Mouse (Mus musculus): Measurements from ENCODE around the gene Zfp326.

The Zfp326 gene

GRCm38 (mm10) chr5:105867427-105867826, 8.9 kb upstream of the Zfp326 start:
- DNase-seq (ENCODE audit: low read depth, low spot score): no peak

- no peak for DNase-seq (ENCODE audit: low read depth, low spot score)
Measured at GRCm38 (mm10) chr5:105867841-105868447, 8.4 kb upstream of the Zfp326 start.

- DNase-seq (ENCODE audit: low read depth, low spot score): peak; percentile 67
Measured at GRCm38 (mm10) chr5:105868593-105868992, 7.8 kb upstream of the Zfp326 start.

GRCm38 (mm10) chr5:105869739-105870138, 6.6 kb upstream of the Zfp326 start:
- DNase-seq (ENCODE audit: low read depth, low spot score): no peak

GRCm38 (mm10) chr5:105871140-105871539, 5.2 kb upstream of the Zfp326 start:
- no peak for DNase-seq (ENCODE audit: low read depth, low spot score)

GRCm38 (mm10) chr5:105872176-105872575, 4.2 kb upstream of the Zfp326 start:
- no peak for DNase-seq (ENCODE audit: low read depth, low spot score)

- no peak for DNase-seq (ENCODE audit: low read depth, low spot score)
Measured at GRCm38 (mm10) chr5:105872916-105873315, 3.4 kb upstream of the Zfp326 start.

- no peak for DNase-seq (ENCODE audit: low read depth, low spot score)
Measured at GRCm38 (mm10) chr5:105873774-105874173, 2.6 kb upstream of the Zfp326 start.

DNA sequence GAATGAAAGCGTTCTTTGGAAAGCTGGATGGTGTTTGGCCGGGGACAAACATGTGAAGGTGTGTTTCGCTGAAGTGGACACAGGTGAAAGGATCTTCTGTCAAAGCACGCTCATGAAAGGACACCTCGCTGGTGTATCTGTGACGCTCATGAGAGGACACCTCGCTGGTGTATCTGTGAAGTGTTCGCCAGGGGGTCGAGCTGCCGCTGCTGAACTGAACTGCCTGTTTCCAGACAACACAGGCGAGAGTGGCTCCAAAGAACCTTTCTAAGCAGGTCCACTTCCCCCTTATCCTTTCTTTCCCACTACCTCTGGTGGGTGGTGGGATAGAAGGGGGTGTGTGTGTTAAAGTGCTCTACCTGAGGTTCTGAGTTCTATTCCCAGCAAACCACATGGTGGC, 1.9 kb upstream of the Zfp326 start:
- DNase-seq (ENCODE audit: low read depth, low spot score): no peak

- no peak for DNase-seq (ENCODE audit: low read depth, low spot score)
Measured at GRCm38 (mm10) chr5:105876925-105877774, 785 bp downstream of the Zfp326 start.

DNA sequence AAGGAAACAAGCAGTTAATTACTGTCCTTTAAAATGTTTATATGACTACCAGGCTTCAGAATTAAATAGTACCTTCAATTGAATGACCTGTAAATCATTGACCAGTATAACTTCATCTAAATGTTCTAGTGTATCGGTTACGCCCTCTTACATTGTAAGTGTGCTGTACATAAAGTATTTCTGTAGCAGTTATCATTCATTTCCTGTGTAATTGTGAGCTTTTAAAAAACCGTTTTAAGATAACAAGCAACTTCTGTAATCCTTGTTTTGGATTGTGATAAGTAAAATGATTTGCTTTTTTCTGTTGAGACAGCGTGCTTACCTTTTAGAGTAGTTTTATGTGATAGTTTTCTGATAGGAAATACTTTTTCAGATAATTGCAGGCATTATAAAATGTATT, 11.0 kb downstream of the Zfp326 start:
- no peak for DNase-seq (ENCODE audit: low read depth, low spot score)

DNA sequence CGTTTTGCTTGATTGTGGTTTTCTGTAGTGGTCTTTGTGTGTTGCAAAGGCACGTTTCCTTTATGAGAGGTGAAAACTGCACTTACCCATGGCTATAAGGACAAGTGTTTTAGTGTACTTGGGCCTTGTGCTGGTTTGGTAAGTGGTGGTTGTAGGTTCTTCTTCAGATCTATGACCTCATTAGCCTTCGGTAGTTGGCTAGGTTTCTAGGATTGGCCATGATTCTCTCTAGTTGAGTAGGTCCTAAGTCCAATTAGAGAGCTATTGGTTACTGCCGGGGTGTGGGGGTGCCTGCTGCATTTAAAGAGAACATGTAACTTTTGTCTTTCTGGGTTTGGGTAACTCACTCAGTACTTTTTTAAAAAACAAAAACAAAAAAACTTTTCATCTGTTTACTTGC, 21.8 kb downstream of the Zfp326 start:
- DNase-seq (ENCODE audit: low read depth, low spot score): no peak

DNA sequence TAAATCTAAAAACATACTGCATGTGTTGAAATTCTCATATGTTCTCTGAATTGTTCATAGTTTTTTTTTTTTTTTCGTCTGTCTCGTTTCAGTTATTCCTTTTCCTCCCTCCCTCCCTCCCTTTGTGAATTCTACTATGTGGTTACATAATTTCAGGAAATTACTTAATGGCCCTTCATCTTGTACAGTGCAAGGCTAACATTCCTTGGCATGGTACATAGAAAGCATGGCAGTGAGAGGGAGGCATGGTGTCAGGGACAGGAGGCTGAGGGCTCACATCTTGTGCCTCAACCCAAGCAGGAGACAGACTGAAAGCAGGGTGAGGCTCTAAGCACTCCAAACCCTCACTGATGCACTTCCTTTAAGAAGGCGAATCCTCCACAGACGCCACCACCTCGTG, 32.8 kb downstream of the Zfp326 start:
- DNase-seq (ENCODE audit: low read depth, low spot score): no peak

- no peak for DNase-seq (ENCODE audit: low read depth, low spot score)
Measured at GRCm38 (mm10) chr5:105909671-105910070, 33.3 kb downstream of the Zfp326 start.

DNA sequence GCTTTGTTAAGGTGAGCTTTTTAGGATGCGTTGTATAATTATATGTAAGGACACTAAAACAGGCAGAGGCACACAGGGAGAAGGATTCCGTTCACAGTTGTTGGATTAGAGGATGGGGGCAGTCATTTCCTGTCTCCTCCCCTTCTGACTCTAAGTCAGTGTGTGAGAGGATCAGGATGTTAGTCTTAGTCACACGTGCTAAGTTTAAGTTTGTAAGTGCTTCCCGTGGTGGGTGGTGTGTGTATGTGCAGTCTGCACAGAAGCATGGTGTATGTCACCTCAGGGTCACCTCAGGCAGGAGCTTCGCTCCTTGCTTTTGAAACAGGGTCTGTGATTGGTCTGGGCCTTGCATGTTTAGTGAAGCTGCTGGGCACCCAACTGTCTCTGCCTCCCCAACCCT, 35.1 kb downstream of the Zfp326 start:
- no peak for DNase-seq (ENCODE audit: low read depth, low spot score)

- no peak for DNase-seq (ENCODE audit: low read depth, low spot score)
Measured at GRCm38 (mm10) chr5:105917398-105917797, 41.0 kb downstream of the Zfp326 start.

DNA sequence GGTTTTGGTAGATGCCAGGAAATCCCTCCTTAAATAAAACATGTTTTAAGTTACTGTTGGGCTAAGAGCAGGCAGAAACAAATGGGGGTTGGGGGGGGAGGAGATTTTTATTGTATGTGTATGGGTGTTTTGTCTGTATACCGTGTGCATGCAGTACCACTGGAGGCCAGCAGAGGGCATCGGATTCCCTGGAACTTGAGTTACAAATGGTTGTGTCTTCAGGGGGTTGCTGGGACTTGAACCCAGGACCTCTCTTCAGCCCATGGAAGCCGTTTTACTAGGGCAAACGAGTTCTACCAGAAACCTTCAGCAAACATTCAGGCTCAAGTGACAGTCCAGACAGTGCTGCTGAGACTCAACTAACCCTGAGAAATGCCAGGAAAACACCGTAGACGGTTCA, 41.9 kb downstream of the Zfp326 start:
- DNase-seq (ENCODE audit: low read depth, low spot score): no peak

DNA sequence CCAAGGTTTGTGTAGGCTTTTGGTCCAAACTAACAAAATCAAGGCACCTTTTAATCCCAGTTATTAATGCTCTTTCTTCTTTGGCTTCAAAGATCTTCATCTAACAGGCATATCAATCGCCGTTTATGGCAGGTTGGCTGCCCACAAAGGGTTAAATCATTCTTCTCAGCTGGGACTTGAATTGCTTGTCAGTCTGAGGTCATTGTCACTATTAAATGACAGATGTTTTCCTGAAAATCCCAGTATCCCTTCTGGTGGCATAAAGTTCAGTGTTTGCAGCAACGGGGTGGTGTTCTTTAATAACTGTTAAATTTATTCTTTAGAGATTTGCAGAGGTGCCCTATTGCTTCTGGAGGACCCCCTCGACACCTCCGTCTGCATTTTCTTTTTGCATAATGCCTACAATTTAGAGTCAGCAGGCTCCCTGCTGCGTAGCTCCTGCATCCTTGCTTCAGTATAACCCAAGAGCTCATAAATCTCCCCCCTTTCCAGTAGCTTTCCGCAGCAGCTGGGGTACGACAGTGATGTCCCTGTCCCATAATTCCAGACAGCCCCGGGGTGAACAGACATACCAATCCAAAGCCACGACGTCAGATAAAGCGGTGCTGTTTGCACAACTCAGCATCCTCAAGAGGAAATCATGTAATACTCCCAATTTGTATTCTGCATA, 46.6 kb downstream of the Zfp326 start:
- no peak for DNase-seq (ENCODE audit: low read depth, low spot score)

GRCm38 (mm10) chr5:105924347-105924746, 48.0 kb downstream of the Zfp326 start:
- no peak for DNase-seq (ENCODE audit: low read depth, low spot score)

DNA sequence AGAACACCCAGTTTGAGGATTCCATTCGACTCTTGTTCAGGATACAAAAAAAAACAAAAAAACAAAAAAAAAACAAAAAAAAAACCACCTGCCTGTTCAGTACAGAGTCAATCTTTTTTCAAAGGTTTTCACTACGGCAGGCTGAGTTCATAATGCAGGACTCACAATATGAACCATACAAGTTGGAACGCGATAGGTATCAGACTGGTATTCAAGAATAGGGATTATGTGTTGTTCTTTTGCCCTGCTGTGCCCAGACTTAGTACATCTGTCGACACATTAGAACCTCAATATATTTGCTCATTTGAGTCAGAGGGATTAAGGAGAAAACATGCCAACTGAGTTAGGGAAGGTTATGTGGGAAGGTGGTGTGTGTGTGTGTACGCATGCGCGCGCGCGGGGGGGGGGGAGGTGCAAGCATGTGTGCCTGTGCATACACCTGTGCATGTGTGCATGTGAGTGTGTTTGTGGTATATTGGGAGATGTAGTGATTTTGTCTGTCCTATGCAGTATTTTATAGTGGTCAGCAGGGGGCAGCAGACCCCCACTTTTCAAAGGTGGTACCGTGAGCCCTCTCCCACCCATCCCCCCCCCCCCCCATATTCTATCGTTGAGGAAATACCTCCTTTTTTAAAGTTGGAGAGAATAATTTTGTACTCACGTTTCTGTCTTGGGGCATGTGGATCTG, 49.3 kb downstream of the Zfp326 start:
- no peak for DNase-seq (ENCODE audit: low read depth, low spot score)

GRCm38 (mm10) chr5:105930282-105930681, 53.9 kb downstream of the Zfp326 start:
- DNase-seq (ENCODE audit: low read depth, low spot score): no peak

DNA sequence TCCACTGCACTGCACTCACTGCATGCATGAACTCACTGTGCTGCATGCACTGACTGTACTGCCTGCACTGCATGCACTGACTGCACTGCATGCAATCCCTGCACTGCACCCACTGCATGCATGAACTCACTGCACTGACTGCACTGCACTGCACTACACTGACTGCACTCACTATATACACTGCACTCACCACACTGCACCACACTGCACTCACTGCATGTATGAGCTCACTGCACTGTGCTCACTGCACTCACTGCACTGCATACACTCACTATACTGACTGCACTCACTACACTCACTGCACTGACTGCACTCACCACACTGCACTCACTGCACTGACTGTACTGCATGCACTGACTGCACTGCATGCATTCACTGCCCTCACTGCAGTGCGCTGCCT, 56.0 kb downstream of the Zfp326 start:
- DNase-seq (ENCODE audit: low read depth, low spot score): no peak
